Mouse (Mus musculus): ENCODE results near the gene Miox. TPM values are rescaled to one million over a fixed set of nuclear protein-coding genes. Genes with fewer than 3 reads are reported as not detected.

Gene Miox
- polyA plus RNA-seq, 2 experiments = 10.2 to 11.2 TPM

DNA sequence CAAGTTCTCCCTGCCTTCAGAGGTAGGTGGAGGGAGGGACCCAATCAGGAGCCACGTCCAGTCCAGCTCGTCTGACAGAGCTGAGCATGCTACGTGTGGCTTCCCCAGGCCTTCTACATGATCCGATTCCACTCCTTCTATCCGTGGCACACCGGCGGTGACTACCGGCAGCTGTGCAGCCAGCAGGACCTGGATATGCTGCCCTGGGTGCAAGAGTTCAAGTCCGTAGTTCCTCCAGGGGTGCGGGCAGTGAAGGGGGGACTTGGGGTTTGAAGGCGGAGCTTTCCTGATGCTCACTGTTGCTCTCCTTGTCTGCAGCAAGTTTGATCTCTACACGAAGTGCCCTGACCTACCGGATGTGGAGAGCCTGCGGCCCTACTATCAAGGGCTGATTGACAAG, 2.2 kb downstream of the Miox start:
- Histone ChIP-seq H3K4me2 (ENCODE audit: low read depth) (no peak overlapping the region), H3K9ac (replicated peaks) (no peak overlapping the region), H3K4me1 (replicated peaks; ENCODE audit: control insufficient read depth in 2 of 2, insufficient read depth in 2 of 2, low read length in 1 of 2) (peaks cover 0 to 5% of the 10 kb centered on the region in 2 experiments; a peak in 1 of 4 replicates), H3K4me3 (ENCODE audit: insufficient read depth in 1 of 2, low read depth in 2 of 2, low read length in 2 of 2) (no peak overlapping the region), H3K27ac (no peak overlapping the region), H3K27me3 (ENCODE audit: control insufficient read depth, insufficient read depth, low read length) (no peaks in the 10 kb centered on the region), H3K36me3 (replicated peaks; ENCODE audit: control insufficient read depth, insufficient read depth, low read depth) (no peaks in the 10 kb centered on the region), H3K9me3 (ENCODE audit: control insufficient read depth, low read length) (no peaks in the 10 kb centered on the region)
- ATAC-seq (ENCODE audit: insufficient read depth) (no peak), DNase-seq (ENCODE audit: low read depth in 3 of 3, low spot score in 3 of 3) (no peak)
- TF ChIP-seq CTCF (IDR thresholded peaks at IDR 0.05; ENCODE audit: low read depth) (no peak), EP300 (IDR thresholded peaks at IDR 0.05; ENCODE audit: low read depth) (no peak)
- 73% methylated on average over 14 of the region's 14 CpGs for WGBS (ENCODE audit: insufficient replicate concordance)

DNA sequence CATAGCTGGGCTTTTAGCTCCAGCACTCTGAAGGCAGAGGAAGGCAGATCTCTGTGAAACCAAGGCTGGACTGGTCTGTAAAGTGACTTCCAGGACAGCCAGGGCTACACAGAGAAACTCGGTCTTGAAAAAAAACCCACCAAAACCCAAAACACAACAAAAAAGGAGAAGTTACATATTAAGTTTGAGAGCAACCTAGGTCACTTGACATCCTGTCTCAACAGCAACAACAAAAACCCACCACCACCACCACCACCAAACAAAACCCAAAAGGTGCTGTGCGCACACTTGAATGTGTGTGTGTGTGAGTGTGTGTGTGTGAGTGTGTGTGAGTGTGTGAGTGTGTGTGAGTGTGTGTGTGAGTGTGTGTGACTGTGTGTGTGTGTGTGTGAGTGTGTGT, 5.5 kb downstream of the Miox start:
- no peak for ATAC-seq (ENCODE audit: insufficient read depth)
- Histone ChIP-seq H3K4me3 (ENCODE audit: insufficient read depth in 1 of 2, low read depth in 2 of 2, low read length in 2 of 2) (no peak overlapping the region), H3K4me1 (replicated peaks; ENCODE audit: control insufficient read depth in 2 of 2, insufficient read depth in 2 of 2, low read length in 1 of 2) (peaks cover 0 to 2% of the 10 kb centered on the region in 2 experiments; a peak in 1 of 4 replicates), H3K27me3 (ENCODE audit: control insufficient read depth, insufficient read depth, low read length) (no peaks in the 10 kb centered on the region), H3K36me3 (replicated peaks; ENCODE audit: control insufficient read depth, insufficient read depth, low read depth) (no peaks in the 10 kb centered on the region), H3K9me3 (ENCODE audit: control insufficient read depth, low read length) (no peaks in the 10 kb centered on the region), H3K9ac (replicated peaks) (no peak overlapping the region), H3K4me2 (ENCODE audit: low read depth) (no peak overlapping the region), H3K27ac (no peak overlapping the region)
- WGBS (ENCODE audit: insufficient replicate concordance) = 41% methylated on average over 2 of the region's 2 CpGs
- DNase-seq (ENCODE audit: low read depth in 3 of 3, low spot score in 3 of 3) = no peak
- no peak for TF ChIP-seq EP300 (IDR thresholded peaks at IDR 0.05; ENCODE audit: low read depth)
- TF ChIP-seq CTCF (IDR thresholded peaks at IDR 0.05; ENCODE audit: low read depth) = no peak

- DNase-seq (ENCODE audit: low read depth in 3 of 3, low spot score in 3 of 3) (no peak), ATAC-seq (ENCODE audit: insufficient read depth) (no peak)
- WGBS (ENCODE audit: insufficient replicate concordance) = 29% methylated on average over 3 of the region's 3 CpGs
- TF ChIP-seq EP300 (IDR thresholded peaks at IDR 0.05; ENCODE audit: low read depth) = no peak
- no peak for TF ChIP-seq CTCF (IDR thresholded peaks at IDR 0.05; ENCODE audit: low read depth)
- no peak overlapping the region for H3K4me2 ChIP-seq (ENCODE audit: low read depth)
- H3K9me3 ChIP-seq (ENCODE audit: control insufficient read depth, low read length) = no peaks in the 10 kb centered on the region
- H3K27me3 ChIP-seq (ENCODE audit: control insufficient read depth, insufficient read depth, low read length) = no peaks in the 10 kb centered on the region
- H3K36me3 ChIP-seq (replicated peaks; ENCODE audit: control insufficient read depth, insufficient read depth, low read depth) = no peaks in the 10 kb centered on the region
- H3K9ac ChIP-seq (replicated peaks) = no peak overlapping the region
- H3K27ac ChIP-seq = no peak overlapping the region
- no peak overlapping the region for H3K4me3 ChIP-seq (ENCODE audit: insufficient read depth in 1 of 2, low read depth in 2 of 2, low read length in 2 of 2)
- H3K4me1 ChIP-seq (replicated peaks; ENCODE audit: control insufficient read depth in 2 of 2, insufficient read depth in 2 of 2, low read length in 1 of 2) = 0 out of 4 replicates have a peak, but pooled peaks cover 0 to 2% of the 10 kb centered on the region in 2 experiments
Measured at GRCm38 (mm10) chr15:89340136-89340535, 5.9 kb downstream of the Miox start.

DNA sequence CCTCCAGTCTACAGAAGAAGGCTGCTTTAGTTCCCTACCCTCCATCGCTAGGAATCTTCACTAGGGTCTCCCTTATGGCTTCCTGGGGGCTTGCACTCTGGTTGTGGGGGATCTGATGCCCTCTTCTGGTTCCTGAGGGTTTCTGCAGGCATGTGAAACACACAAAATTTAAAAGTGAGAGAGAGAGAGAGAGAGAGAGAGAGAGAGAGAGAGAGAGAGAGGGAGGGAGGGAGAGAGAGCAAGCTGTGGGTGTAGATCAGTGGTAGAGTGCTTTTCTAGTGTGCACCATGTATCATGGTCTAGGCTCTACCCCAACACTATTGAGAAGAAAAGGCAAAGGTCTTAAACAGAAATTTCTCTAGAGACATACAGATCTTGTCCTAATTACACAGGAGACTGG, 7.5 kb downstream of the Miox start:
- H3K4me3 ChIP-seq (ENCODE audit: insufficient read depth in 1 of 2, low read depth in 2 of 2, low read length in 2 of 2) = no peak overlapping the region
- no peak overlapping the region for H3K9ac ChIP-seq (replicated peaks)
- 0 out of 2 replicates have a peak, but pooled peaks have one; percentile 4 for TF ChIP-seq CTCF (IDR thresholded peaks at IDR 0.05; ENCODE audit: low read depth)
- TF ChIP-seq EP300 (IDR thresholded peaks at IDR 0.05; ENCODE audit: low read depth) = no peak
- no peaks in the 10 kb centered on the region for H3K9me3 ChIP-seq (ENCODE audit: control insufficient read depth, low read length)
- H3K27me3 ChIP-seq (ENCODE audit: control insufficient read depth, insufficient read depth, low read length) = no peaks in the 10 kb centered on the region
- no peaks in the 10 kb centered on the region for H3K36me3 ChIP-seq (replicated peaks; ENCODE audit: control insufficient read depth, insufficient read depth, low read depth)
- ATAC-seq (ENCODE audit: insufficient read depth) = no peak
- no peak overlapping the region for H3K4me2 ChIP-seq (ENCODE audit: low read depth)
- H3K4me1 ChIP-seq (replicated peaks; ENCODE audit: control insufficient read depth in 2 of 2, insufficient read depth in 2 of 2, low read length in 1 of 2) = 0 out of 4 replicates have a peak, but pooled peaks cover 0 to 2% of the 10 kb centered on the region in 2 experiments
- H3K27ac ChIP-seq = no peak overlapping the region
- WGBS (ENCODE audit: insufficient replicate concordance) = 48% methylated on average over 1 of the region's 1 CpGs
- DNase-seq (ENCODE audit: low read depth in 3 of 3, low spot score in 3 of 3) = no peak

DNA sequence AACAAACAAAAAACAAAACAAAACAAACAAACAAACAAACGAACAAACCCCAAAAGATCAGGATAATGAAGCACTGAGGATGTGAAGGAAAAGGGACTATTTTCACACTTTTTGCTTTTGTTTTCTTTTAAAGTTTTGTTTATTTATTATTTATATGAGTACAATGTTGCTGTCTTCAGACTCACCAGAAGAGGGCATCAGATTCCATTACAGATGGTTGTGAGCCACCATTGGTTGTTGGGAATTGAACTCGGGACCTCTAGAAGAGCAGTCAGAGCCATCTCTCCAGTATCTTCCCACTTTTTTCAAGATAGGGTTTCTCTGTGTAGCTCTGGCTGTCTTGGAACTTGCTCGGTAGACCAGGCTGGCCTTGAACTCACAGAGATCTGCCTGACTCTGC, 9.1 kb downstream of the Miox start:
- Histone ChIP-seq H3K4me2 (ENCODE audit: low read depth) (no peak overlapping the region), H3K4me3 (ENCODE audit: insufficient read depth in 1 of 2, low read depth in 2 of 2, low read length in 2 of 2) (no peak overlapping the region), H3K9ac (replicated peaks) (no peak overlapping the region), H3K4me1 (replicated peaks; ENCODE audit: control insufficient read depth in 2 of 2, insufficient read depth in 2 of 2, low read length in 1 of 2) (0 out of 4 replicates have a peak, but pooled peaks cover 0 to 2% of the 10 kb centered on the region in 2 experiments), H3K27ac (no peak overlapping the region), H3K27me3 (ENCODE audit: control insufficient read depth, insufficient read depth, low read length) (no peaks in the 10 kb centered on the region), H3K9me3 (ENCODE audit: control insufficient read depth, low read length) (no peaks in the 10 kb centered on the region), H3K36me3 (replicated peaks; ENCODE audit: control insufficient read depth, insufficient read depth, low read depth) (no peaks in the 10 kb centered on the region)
- ATAC-seq (ENCODE audit: insufficient read depth) (no peak), DNase-seq (ENCODE audit: low read depth in 3 of 3, low spot score in 3 of 3) (no peak)
- peak; percentile 45 for TF ChIP-seq CTCF (IDR thresholded peaks at IDR 0.05; ENCODE audit: low read depth)
- no peak for TF ChIP-seq EP300 (IDR thresholded peaks at IDR 0.05; ENCODE audit: low read depth)
- WGBS (ENCODE audit: insufficient replicate concordance) = 62% methylated on average over 3 of the region's 3 CpGs

All from liver, embryonic 14.5 days (tissue).